Mouse (Mus musculus) liver, postnatal 0 days (tissue): ENCODE data around the gene Slc7a10.

ENCODE experiments used
- CTCF ChIP-seq: sonication (generic); IDR thresholded peaks from 2 replicates; pipeline ENCODE4 v1.5.1; 2016; ENCODE audit warnings: antibody characterized with exemption, low read depth
- EP300 ChIP-seq: IDR thresholded peaks from 2 replicates; pipeline ENCODE4 v1.6.1; 2016; ENCODE audit warnings: antibody characterized with exemption, low read depth, mild to moderate bottlenecking

- no peak for TF ChIP-seq EP300
- TF ChIP-seq CTCF = no peak
Measured at GRCm38 (mm10) chr7:35154449-35154848, 31.7 kb upstream of the Slc7a10 start.
